Mouse (Mus musculus): ENCODE data around the gene Rabep2. TPM values are rescaled to one million over a fixed set of nuclear protein-coding genes. Genes with fewer than 3 reads are reported as not detected.

Rabep2 gene
- polyA plus RNA-seq, 1 experiment from 2014 or later = 7.1 TPM

- H3K4me3 ChIP-seq (ENCODE audit: low read depth, low read length) = no peak overlapping the region
- no peak overlapping the region for H3K4me2 ChIP-seq (ENCODE audit: low read depth, low read length)
- no peaks in the 10 kb centered on the region for H3K9me3 ChIP-seq (ENCODE audit: low read length)
- TF ChIP-seq CTCF (IDR thresholded peaks at IDR 0.05; ENCODE audit: low read depth) (no peak), EP300 (IDR thresholded peaks at IDR 0.05; ENCODE audit: low read depth) (no peak)
- H3K27ac ChIP-seq (ENCODE audit: low read depth) = no peak overlapping the region
- no peaks in the 10 kb centered on the region for H3K27me3 ChIP-seq (ENCODE audit: insufficient read depth, low read length)
- DNase-seq = no peak
- no peaks in the 10 kb centered on the region for H3K36me3 ChIP-seq (replicated peaks; ENCODE audit: insufficient read depth, low read length)
- H3K4me1 ChIP-seq (ENCODE audit: insufficient read depth) = no peaks in the 10 kb centered on the region
- no peak overlapping the region for H3K9ac ChIP-seq (replicated peaks)
- no peak for ATAC-seq
- 81% methylated on average over 5 of the region's 5 CpGs for WGBS (ENCODE audit: insufficient replicate concordance)
Measured at GRCm38 (mm10) chr7:126458225-126458624, 29.7 kb downstream of the Rabep2 start.

GRCm38 (mm10) chr7:126458844-126459618 lies 30.5 kb downstream of the Rabep2 start:
- no peaks in the 10 kb centered on the region for H3K27me3 ChIP-seq (ENCODE audit: insufficient read depth, low read length)
- DNase-seq (no peak), ATAC-seq (no peak)
- no peak overlapping the region for H3K27ac ChIP-seq (ENCODE audit: low read depth)
- no peaks in the 10 kb centered on the region for H3K36me3 ChIP-seq (replicated peaks; ENCODE audit: insufficient read depth, low read length)
- no peaks in the 10 kb centered on the region for H3K9me3 ChIP-seq (ENCODE audit: low read length)
- 72% methylated on average over 11 of the region's 11 CpGs for WGBS (ENCODE audit: insufficient replicate concordance)
- H3K9ac ChIP-seq (replicated peaks) = no peak overlapping the region
- H3K4me2 ChIP-seq (ENCODE audit: low read depth, low read length) = no peak overlapping the region
- peaks cover 4% of the 10 kb centered on the region; the same call in 1 of the 2 replicates for H3K4me1 ChIP-seq (ENCODE audit: insufficient read depth)
- TF ChIP-seq CTCF (IDR thresholded peaks at IDR 0.05; ENCODE audit: low read depth) (no peak), EP300 (IDR thresholded peaks at IDR 0.05; ENCODE audit: low read depth) (no peak)
- H3K4me3 ChIP-seq (ENCODE audit: low read depth, low read length) = no peak overlapping the region

GRCm38 (mm10) chr7:126460623-126461399 lies 32.3 kb downstream of the Rabep2 start:
- no peak for DNase-seq
- H3K4me1 ChIP-seq (ENCODE audit: insufficient read depth) = peaks cover 16% of the 10 kb centered on the region
- H3K27me3 ChIP-seq (ENCODE audit: insufficient read depth, low read length) = no peaks in the 10 kb centered on the region
- H3K4me2 ChIP-seq (ENCODE audit: low read depth, low read length) = no peak overlapping the region
- TF ChIP-seq CTCF (IDR thresholded peaks at IDR 0.05; ENCODE audit: low read depth) (no peak), EP300 (IDR thresholded peaks at IDR 0.05; ENCODE audit: low read depth) (no peak)
- H3K4me3 ChIP-seq (ENCODE audit: low read depth, low read length) = no peak overlapping the region
- H3K36me3 ChIP-seq (replicated peaks; ENCODE audit: insufficient read depth, low read length) = no peaks in the 10 kb centered on the region; the same call in 1 of the 2 replicates
- no peaks in the 10 kb centered on the region for H3K9me3 ChIP-seq (ENCODE audit: low read length)
- no peak overlapping the region for H3K9ac ChIP-seq (replicated peaks)
- no peak for ATAC-seq
- 44% methylated on average over 10 of the region's 10 CpGs for WGBS (ENCODE audit: insufficient replicate concordance)
- no peak overlapping the region for H3K27ac ChIP-seq (ENCODE audit: low read depth)

- Histone ChIP-seq H3K4me2 (ENCODE audit: low read depth, low read length) (no peak overlapping the region), H3K4me3 (ENCODE audit: low read depth, low read length) (no peak overlapping the region), H3K27me3 (ENCODE audit: insufficient read depth, low read length) (no peaks in the 10 kb centered on the region), H3K9me3 (ENCODE audit: low read length) (no peaks in the 10 kb centered on the region), H3K36me3 (replicated peaks; ENCODE audit: insufficient read depth, low read length) (peaks cover 5% of the 10 kb centered on the region), H3K9ac (replicated peaks) (no peak overlapping the region), H3K4me1 (ENCODE audit: insufficient read depth) (peaks cover 16% of the 10 kb centered on the region), H3K27ac (ENCODE audit: low read depth) (no peak overlapping the region)
- DNase-seq (no peak), ATAC-seq (no peak)
- TF ChIP-seq CTCF (IDR thresholded peaks at IDR 0.05; ENCODE audit: low read depth) (no peak), EP300 (IDR thresholded peaks at IDR 0.05; ENCODE audit: low read depth) (no peak)
- 68% methylated on average over 3 of the region's 3 CpGs for WGBS (ENCODE audit: insufficient replicate concordance)
Measured at GRCm38 (mm10) chr7:126461626-126462025, 33.1 kb downstream of the Rabep2 start.

DNA sequence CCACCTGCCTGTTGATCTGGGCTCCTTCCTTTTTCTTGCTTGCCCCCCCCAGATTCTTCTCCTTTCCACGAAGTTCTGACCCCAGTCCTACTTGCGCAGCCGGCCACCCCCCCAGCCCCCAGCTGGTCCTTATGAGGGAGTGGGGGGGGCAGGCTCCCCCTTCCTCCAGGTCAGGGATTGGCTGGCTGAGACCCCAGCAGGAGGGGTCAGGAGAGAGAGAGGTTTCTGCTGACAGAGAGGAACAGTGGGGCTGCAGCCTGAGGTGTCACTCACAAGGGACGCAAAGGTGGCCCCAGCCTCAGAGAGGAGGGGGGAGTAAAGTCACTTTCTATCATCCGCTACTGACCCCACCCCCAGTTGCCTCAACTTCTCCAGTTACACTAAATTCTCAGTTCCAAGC lies 34.4 kb downstream of the Rabep2 start, which contains the start of gene Atp2a1:
Gene Atp2a1, minus strand, starts transcription at position 105 of the 400 bp plus-strand sequence.
- H3K36me3 ChIP-seq (replicated peaks; ENCODE audit: insufficient read depth, low read length) = peaks cover 18% of the 10 kb centered on the region
- WGBS (ENCODE audit: insufficient replicate concordance) = 60% methylated on average over 4 of the region's 5 CpGs
- H3K27ac ChIP-seq (ENCODE audit: low read depth) = no peak within 1 kb of the TSS
- TF ChIP-seq EP300 (IDR thresholded peaks at IDR 0.05; ENCODE audit: low read depth) (no peak), CTCF (IDR thresholded peaks at IDR 0.05; ENCODE audit: low read depth) (no peak)
- H3K9me3 ChIP-seq (ENCODE audit: low read length) = no peaks in the 10 kb centered on the region
- no peak within 1 kb of the TSS for H3K9ac ChIP-seq (replicated peaks)
- H3K4me3 ChIP-seq (ENCODE audit: low read depth, low read length) = no peak within 1 kb of the TSS
- no peak within 1 kb of the TSS for H3K4me2 ChIP-seq (ENCODE audit: low read depth, low read length)
- ATAC-seq (no peak), DNase-seq (no peak)
- no peaks in the 10 kb centered on the region for H3K27me3 ChIP-seq (ENCODE audit: insufficient read depth, low read length)
- H3K4me1 ChIP-seq (ENCODE audit: insufficient read depth) = peaks cover 16% of the 10 kb centered on the region

DNA sequence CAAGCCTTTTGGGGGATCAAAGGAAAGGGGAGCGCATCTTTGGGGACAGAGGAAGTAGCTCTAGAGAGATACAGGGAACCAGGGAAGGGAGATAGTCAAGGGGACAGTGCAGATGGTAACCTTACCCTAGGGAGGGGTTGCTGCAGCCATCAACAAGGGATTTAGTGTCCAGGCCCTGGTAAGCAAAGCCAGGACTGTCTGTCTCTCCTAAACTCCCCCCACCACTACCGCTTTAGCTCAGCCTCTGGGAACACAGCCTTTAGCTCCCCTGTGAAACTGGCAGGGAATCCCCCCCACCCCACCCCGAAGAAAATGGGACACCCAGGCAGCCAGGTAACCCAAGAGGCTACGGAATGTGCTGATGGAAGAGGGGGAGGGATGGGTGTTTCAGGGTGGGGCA lies 35.0 kb downstream of the Rabep2 start:
- H3K36me3 ChIP-seq (replicated peaks; ENCODE audit: insufficient read depth, low read length) = peaks cover 22% of the 10 kb centered on the region
- H3K4me3 ChIP-seq (ENCODE audit: low read depth, low read length) = no peak overlapping the region
- no peak for ATAC-seq
- no peaks in the 10 kb centered on the region for H3K27me3 ChIP-seq (ENCODE audit: insufficient read depth, low read length)
- H3K9me3 ChIP-seq (ENCODE audit: low read length) = no peaks in the 10 kb centered on the region
- no peak overlapping the region for H3K9ac ChIP-seq (replicated peaks)
- TF ChIP-seq EP300 (IDR thresholded peaks at IDR 0.05; ENCODE audit: low read depth) (no peak), CTCF (IDR thresholded peaks at IDR 0.05; ENCODE audit: low read depth) (no peak)
- H3K27ac ChIP-seq (ENCODE audit: low read depth) = no peak overlapping the region
- H3K4me1 ChIP-seq (ENCODE audit: insufficient read depth) = peaks cover 16% of the 10 kb centered on the region
- no peak for DNase-seq
- H3K4me2 ChIP-seq (ENCODE audit: low read depth, low read length) = no peak overlapping the region
- WGBS (ENCODE audit: insufficient replicate concordance) = 70% methylated on average over 4 of the region's 4 CpGs
